Mouse (Mus musculus): ENCODE results near the gene Myh2. TPM values are rescaled to one million over a fixed set of nuclear protein-coding genes. Genes with fewer than 3 reads are reported as not detected.

The Myh2 gene
- polyA plus RNA-seq, 1 experiment from 2014 or later: not detected

DNA sequence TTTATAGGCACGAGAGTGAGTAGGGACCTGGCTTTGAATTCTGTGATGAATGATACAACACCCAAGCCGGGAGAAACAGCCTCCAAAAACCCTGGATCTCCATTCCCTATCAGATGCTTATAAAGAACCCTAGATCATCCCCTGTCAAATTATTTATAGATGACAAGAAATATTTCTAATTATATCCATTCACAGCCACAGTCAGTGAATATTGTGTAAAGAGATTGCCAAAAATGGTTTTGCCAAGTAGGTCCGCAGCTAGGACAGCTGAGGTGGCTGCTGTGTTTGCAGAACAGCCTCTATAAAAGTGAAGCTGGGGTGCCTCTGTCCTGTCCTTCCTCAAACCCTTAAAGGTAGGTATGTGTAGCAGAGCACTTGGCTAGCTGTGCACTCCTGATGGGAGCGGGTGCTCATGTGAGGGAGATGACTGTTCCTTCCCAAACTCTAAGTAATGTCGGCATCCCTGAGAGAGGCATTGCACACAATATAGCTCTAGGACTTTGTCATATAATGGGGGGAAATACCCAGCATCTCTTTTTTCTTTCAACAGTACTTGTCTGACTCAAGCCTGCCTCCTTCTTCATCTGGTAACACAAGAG, 66.8 kb downstream of the Myh2 start, which contains the start of gene Myh4:
Myh4 (plus strand) TSS at position 549 of the 599 bp plus-strand sequence.
- Histone ChIP-seq H3K4me3 (ENCODE audit: low read depth, low read length) (no peak within 1 kb of the TSS), H3K27me3 (ENCODE audit: control insufficient read depth, insufficient read depth, low read length) (no peaks in the 10 kb centered on the region), H3K4me2 (ENCODE audit: low read depth, severe bottlenecking) (no peak within 1 kb of the TSS), H3K4me1 (ENCODE audit: control insufficient read depth, insufficient read depth, low read length) (no peaks in the 10 kb centered on the region), H3K9me3 (ENCODE audit: control insufficient read depth, low read length) (no peaks in the 10 kb centered on the region), H3K9ac (ENCODE audit: low read length) (no peak within 1 kb of the TSS), H3K36me3 (ENCODE audit: control insufficient read depth, insufficient read depth, low read length) (no peaks in the 10 kb centered on the region), H3K27ac (replicated peaks; ENCODE audit: low read depth, low read length) (no peak within 1 kb of the TSS)
- DNase-seq (ENCODE audit: low spot score): no peak
- no peak for ATAC-seq (ENCODE audit: insufficient number of reproducible peaks, low FRiP score, low TSS enrichment, low read depth)
- 71% methylated on average over 5 of the region's 5 CpGs for WGBS

DNA sequence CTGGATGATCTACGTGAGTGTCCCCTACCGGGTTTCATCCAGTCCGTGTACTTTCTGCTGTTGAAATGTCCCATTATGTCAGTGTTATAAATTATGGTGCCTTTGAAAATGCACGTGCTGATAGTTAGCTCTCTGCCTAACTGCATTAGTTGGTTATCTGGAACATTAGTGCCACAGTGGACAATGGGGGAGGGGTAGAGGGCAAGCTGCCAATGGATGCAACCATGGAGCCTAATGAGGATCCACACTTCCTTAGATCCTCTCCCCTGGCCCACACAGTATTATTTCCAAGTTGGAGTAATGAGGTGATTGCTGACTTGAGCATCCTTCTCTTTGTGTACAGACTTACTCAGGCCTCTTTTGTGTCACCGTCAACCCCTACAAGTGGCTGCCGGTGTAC, 70.2 kb downstream of the Myh2 start:
- Histone ChIP-seq H3K9ac (ENCODE audit: low read length) (no peak overlapping the region), H3K27me3 (ENCODE audit: control insufficient read depth, insufficient read depth, low read length) (no peaks in the 10 kb centered on the region), H3K4me3 (ENCODE audit: low read depth, low read length) (no peak overlapping the region), H3K9me3 (ENCODE audit: control insufficient read depth, low read length) (no peaks in the 10 kb centered on the region), H3K4me2 (ENCODE audit: low read depth, severe bottlenecking) (no peak overlapping the region), H3K4me1 (ENCODE audit: control insufficient read depth, insufficient read depth, low read length) (no peaks in the 10 kb centered on the region), H3K27ac (replicated peaks; ENCODE audit: low read depth, low read length) (no peak overlapping the region), H3K36me3 (ENCODE audit: control insufficient read depth, insufficient read depth, low read length) (no peaks in the 10 kb centered on the region)
- ATAC-seq (ENCODE audit: insufficient number of reproducible peaks, low FRiP score, low TSS enrichment, low read depth): no peak
- 80% methylated on average over 6 of the region's 6 CpGs for WGBS
- DNase-seq (ENCODE audit: low spot score): no peak

Other genes with a start within 250 kb of the Myh2 start
- not detected in 2 replicates for gene Tmem238l, start 214.4 kb upstream of the Myh2 start, polyA plus RNA-seq (2014; fragmentation: Nextera tagmentation; extraction: Ambion mirVana)
- gene Tmem220, start 145.9 kb upstream of the Myh2 start, polyA plus RNA-seq (2014; fragmentation: Nextera tagmentation; extraction: Ambion mirVana): 0.92 and 1.3 TPM in 2 replicates
- gene Adprm, start 118.4 kb upstream of the Myh2 start, polyA plus RNA-seq (2014; fragmentation: Nextera tagmentation; extraction: Ambion mirVana): 33.2 and 35.3 TPM in 2 replicates
- 21.7 and 23.2 TPM in 2 replicates for gene Sco1, start 118.4 kb upstream of the Myh2 start, polyA plus RNA-seq (2014; fragmentation: Nextera tagmentation; extraction: Ambion mirVana)
- gene Myh3, start 92.7 kb upstream of the Myh2 start, polyA plus RNA-seq (2014; fragmentation: Nextera tagmentation; extraction: Ambion mirVana): 4.4 and 4.7 TPM in 2 replicates
- 0.19 and 0.20 TPM in 2 replicates for gene Myh1, start 29.0 kb downstream of the Myh2 start, polyA plus RNA-seq (2014; fragmentation: Nextera tagmentation; extraction: Ambion mirVana)
- gene Myh4, start 67.0 kb downstream of the Myh2 start, polyA plus RNA-seq (2014; fragmentation: Nextera tagmentation; extraction: Ambion mirVana): 0.35 and 0.48 TPM in 2 replicates
- 0.04 and 0.31 TPM in 2 replicates for gene Myh8, start 106.1 kb downstream of the Myh2 start, polyA plus RNA-seq (2014; fragmentation: Nextera tagmentation; extraction: Ambion mirVana)
- gene Myh13, start 150.6 kb downstream of the Myh2 start, polyA plus RNA-seq (2014; fragmentation: Nextera tagmentation; extraction: Ambion mirVana): 0.05 TPM in 1 of 2 replicates, not detected in the other

Data from limb, embryonic 11.5 days (tissue).